Mouse (Mus musculus) cortical plate, adult 2 months (tissue): Measurements from ENCODE around the gene Olfr1046. TPM values are rescaled to one million over a fixed set of nuclear protein-coding genes. Genes with fewer than 3 reads are reported as not detected.
"Not testable (repeated sequence)": the region's sequence is repeated elsewhere in the genome, so short reads cannot be mapped to it uniquely, and the experiment has no call there.

Source experiments
- H3K27ac ChIP-seq: fragments of 200-500 bp; 2 replicates; pipeline ENCODE4 v1.5.1; 2012; ENCODE audit warnings: low read length, control low read depth, inconsistent platforms; ENCODE audit not compliant: insufficient read depth
- H3K4me1 ChIP-seq: fragments of 200-500 bp; 2 replicates; pipeline ENCODE4 v1.6.1; 2011; ENCODE audit warnings: low read length; ENCODE audit not compliant: control insufficient read depth, insufficient read depth
- H3K4me3 ChIP-seq: fragments of 200-500 bp; 2 replicates; pipeline ENCODE4 v1.5.1; 2011; ENCODE audit warnings: mild to moderate bottlenecking, low read length, control low read depth; ENCODE audit not compliant: insufficient read depth
- CTCF ChIP-seq: fragments of 200-500 bp; IDR thresholded peaks from 2 replicates; pipeline ENCODE4 v1.5.1; 2011; ENCODE audit warnings: mild to moderate bottlenecking, control low read depth, low read length; ENCODE audit not compliant: insufficient read depth; ENCODE audit errors: extremely low read depth
- POLR2A ChIP-seq: fragments of 200-500 bp; IDR thresholded peaks from 2 replicates; pipeline ENCODE4 v1.6.1; 2011; ENCODE audit warnings: mild to moderate bottlenecking, low read length, control low read depth; ENCODE audit not compliant: insufficient read depth; ENCODE audit errors: extremely low read depth
- polyA plus RNA-seq: library from polyadenylated mRNA; depleted of rRNA; stranded (reverse); fragments of >200 nt; gene quantifications from 2 replicates; pipeline ENCODE4 v1.2.3, GENCODE M21; 2012; rRNA removed

Gene Olfr1046
- polyA plus RNA-seq, result not detected in 2 replicates

DNA sequence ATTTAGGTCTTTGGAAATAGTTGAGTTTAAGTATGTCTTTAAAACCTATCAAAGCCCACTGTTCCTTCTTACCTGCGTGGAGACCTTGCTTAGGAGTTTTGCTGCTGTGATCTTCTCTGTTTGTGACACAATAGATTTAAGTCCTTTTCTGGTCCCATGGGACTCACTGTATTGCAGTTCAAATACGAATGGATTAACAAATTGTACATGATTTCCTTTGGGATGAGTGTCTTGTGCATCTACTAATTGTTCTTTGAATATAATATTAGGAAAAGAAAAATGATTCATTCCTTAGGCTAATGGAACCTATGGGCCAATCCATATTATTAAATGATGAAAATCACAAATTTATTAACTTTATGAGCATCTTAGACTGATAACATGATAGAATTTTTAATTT lies at the start of gene Olfr1046:
Gene Olfr1046, minus strand, starts transcription at position 101 of the 400 bp plus-strand sequence.
- no peak for TF ChIP-seq CTCF
- no peak for TF ChIP-seq POLR2A
- H3K4me1 ChIP-seq, result no peaks in the 10 kb centered on the region
- H3K27ac ChIP-seq, result no peak within 1 kb of the TSS
- H3K4me3 ChIP-seq, result no peak within 1 kb of the TSS

DNA sequence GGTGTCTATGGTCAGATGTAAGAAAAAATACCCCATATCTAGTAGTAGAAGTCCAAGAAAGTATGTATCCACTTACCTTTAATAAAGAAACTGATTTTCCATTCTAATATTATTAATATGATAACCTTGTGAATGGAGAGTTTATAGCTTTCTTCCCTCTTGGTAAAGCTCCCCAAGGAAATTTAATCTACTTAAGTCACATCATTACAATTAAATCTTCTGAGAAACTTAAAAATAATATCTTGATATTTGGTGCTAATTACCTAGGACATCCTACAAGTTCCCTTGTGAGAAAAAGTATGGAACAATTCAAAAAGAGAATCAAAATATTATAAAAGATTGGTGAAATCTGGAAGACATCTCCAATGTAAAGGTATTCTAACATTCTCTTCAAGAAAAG lies 39.1 kb upstream of the Olfr1046 start, which contains the start of gene Olfr1049:
Gene Olfr1049, minus strand, starts transcription at position 101 of the 400 bp plus-strand sequence.
- H3K4me1 ChIP-seq, H3K4me3 ChIP-seq, H3K27ac ChIP-seq: not testable (repeated sequence)

DNA sequence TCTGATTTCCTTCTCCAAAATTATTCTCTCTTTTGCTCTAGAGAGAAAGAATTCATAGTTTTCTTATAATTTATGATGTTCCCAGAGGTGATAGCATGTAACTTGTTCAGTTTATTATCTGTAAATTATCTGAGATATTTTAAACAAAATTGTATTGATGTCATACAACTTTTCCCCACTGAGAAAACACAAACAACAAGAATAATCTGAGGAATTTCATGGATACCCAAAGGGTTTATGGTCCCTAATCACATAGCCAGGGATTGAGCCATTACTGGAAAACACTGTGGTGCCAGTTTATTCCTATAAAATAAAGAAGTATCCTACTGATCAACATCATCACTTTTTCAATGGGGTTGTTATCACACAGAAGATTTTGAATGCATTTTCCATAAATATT lies 21.1 kb upstream of the Olfr1046 start, which contains the start of gene Olfr1048:
Gene Olfr1048, minus strand, starts transcription at position 101 of the 400 bp plus-strand sequence.
- no peak for TF ChIP-seq POLR2A
- no peak for TF ChIP-seq CTCF
- no peak within 1 kb of the TSS for H3K27ac ChIP-seq
- no peak within 1 kb of the TSS for H3K4me3 ChIP-seq
- no peaks in the 10 kb centered on the region for H3K4me1 ChIP-seq

DNA sequence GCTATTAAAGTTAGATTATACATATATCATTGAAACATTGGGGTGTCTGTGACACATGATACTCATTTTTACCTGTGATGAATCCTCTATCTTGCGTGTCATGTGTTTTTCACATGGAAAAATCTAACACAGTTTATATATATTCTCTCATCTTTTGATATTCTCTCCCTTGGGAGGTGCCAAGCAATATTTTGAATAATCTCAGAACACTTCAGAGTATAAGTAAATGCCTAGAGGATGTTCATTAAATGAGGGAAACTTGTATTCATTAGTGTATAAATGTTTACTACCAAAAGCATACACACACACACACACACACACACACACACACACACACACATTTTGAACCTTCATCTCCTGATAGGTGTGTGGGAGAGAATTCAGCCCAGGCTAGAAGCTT lies 12.2 kb upstream of the Olfr1046 start, which contains the start of gene Olfr1047:
Gene Olfr1047, minus strand, starts transcription at position 101 of the 400 bp plus-strand sequence.
- Histone ChIP-seq H3K27ac (no peak within 1 kb of the TSS), H3K4me1 (no peaks in the 10 kb centered on the region), H3K4me3 (no peak within 1 kb of the TSS)
- TF ChIP-seq CTCF (no peak), POLR2A (no peak)

DNA sequence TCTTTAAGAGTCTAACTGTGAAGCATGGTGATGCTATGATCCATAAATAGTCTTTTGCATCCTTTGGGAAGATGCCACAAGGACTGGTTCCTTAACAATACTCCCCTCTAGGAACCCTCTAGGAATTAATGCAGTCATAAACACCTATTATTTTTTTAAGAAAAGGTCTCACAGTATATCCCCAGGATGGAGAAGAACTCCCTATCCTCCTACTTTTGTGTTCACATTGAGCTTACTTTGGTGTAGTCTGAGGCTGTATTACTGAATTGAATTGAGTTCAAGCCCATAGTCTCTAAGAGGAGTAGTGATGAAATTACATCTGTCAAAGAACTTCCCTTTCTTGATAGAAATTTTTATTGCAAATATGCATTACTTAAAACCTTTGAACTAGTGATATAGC lies 16.2 kb downstream of the Olfr1046 start, which contains the start of gene Olfr1045:
Gene Olfr1045, minus strand, starts transcription at position 101 of the 400 bp plus-strand sequence.
- Histone ChIP-seq H3K27ac (no peak within 1 kb of the TSS), H3K4me3 (no peak within 1 kb of the TSS), H3K4me1 (no peaks in the 10 kb centered on the region)
- no peak for TF ChIP-seq CTCF
- no peak for TF ChIP-seq POLR2A

DNA sequence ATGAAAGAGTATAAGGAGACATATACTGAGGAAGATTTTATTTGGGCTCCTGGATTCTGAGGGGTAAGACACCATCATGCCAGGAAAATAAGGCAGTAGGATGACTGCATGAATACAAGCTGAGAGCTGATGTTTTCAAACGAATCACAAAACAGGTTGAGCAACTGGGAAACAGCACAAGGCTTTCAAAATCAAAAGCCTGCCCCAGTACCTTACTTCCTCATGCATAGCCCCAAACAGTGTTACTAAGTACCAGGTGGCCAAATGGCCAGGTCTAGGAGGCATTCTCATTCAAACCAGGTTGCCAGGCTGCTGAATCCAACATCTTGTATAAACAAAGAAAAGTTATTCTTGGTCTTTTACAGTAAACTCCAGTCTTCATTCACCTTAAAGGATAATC lies 23.3 kb downstream of the Olfr1046 start:
- Histone ChIP-seq H3K27ac (no peak overlapping the region), H3K4me1 (no peaks in the 10 kb centered on the region), H3K4me3 (no peak overlapping the region)
- no peak for TF ChIP-seq CTCF
- TF ChIP-seq POLR2A, result no peak

DNA sequence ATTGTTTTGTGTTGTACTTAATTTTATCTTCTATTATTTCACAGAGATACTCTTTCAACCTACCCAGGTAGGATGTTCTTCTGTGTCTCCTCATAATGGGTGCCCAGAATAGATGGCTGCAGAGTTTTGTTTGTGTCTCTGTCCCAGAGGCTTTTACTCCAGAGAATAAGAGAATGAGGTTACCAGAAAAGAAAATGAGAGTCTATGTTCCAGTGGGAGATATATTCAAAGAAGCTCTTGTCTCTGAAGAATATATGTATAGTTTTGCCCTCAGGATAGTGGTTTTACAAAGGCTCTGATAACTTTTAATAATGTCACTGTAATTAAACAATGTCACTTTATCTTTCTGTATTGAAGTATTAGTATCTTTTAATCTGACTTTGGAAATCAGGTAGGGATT lies 33.5 kb downstream of the Olfr1046 start, which contains the start of gene Olfr52:
Gene Olfr52, minus strand, starts transcription at position 101 of the 400 bp plus-strand sequence.
- TF ChIP-seq CTCF (no peak), POLR2A (no peak)
- Histone ChIP-seq H3K27ac (no peak within 1 kb of the TSS), H3K4me3 (no peak within 1 kb of the TSS), H3K4me1 (no peaks in the 10 kb centered on the region)

DNA sequence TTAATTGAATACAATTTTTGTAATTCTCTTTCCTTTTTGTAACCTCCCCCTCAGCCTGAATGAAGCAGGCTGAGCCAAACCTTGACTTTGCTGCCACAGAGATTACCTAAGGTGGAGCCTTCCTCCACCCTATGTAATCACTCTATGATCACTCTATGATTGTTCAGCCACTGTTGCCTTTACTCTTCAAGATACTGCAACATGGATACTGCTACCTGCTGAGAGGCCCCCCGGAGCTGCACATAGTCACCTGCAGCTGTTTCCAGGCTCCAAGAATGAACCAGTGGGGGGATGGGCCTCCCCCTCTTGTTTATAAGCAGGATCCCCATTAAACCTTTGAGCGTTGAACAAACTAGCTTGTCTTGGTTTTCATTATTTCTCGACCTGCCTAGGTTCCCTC lies 39.2 kb downstream of the Olfr1046 start:
- Histone ChIP-seq H3K4me1 (no peaks in the 10 kb centered on the region), H3K27ac (no peak overlapping the region), H3K4me3 (no peak overlapping the region)
- TF ChIP-seq POLR2A (no peak), CTCF (no peak)

DNA sequence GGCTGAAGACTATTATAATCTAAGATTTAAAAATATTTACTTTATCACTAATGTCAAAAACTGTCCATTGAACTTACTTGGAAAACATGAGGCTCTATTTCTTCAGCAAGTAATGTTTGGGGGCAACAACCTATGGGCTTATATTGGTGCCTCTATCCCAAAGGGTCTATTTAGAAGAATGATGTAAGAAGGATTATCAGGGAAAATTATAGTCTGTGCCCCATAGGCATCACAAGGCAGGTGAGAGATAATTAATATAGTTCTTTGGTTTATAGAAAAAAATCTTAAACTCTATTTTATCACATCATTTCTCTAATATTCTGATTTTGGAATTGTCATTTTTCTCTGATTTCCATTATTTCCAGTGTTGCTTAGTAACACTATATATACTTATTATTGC lies 41.4 kb downstream of the Olfr1046 start, which contains the start of gene Olfr1044:
Gene Olfr1044, minus strand, starts transcription at position 101 of the 400 bp plus-strand sequence.
- TF ChIP-seq POLR2A (no peak), CTCF (no peak)

DNA sequence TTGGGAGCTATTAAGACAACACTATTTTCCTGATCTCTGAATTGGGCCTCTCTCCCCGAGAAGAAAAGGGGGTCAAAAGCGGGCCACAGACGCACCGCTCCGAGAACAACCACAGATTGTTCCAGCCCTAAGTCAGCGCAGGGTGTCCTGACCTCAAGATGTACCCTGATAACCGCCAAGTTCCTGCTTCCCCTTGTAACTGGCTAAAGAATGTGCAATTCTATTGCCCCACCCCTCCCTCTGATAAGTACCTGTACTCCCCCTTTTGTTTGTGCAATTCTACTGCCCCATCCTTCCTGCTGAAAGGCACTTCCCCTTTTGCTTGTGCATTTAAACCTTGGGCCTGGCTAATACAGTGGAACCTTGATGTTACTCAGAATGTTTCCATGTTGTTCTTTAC lies 43.7 kb downstream of the Olfr1046 start:
- H3K4me3 ChIP-seq, H3K4me1 ChIP-seq, H3K27ac ChIP-seq: not testable (repeated sequence)

More for the DNA sequence above, 41.4 kb downstream of the Olfr1046 start, which contains the start of gene Olfr1044:
- H3K27ac ChIP-seq, result no peak within 1 kb of the TSS
- no peaks in the 10 kb centered on the region for H3K4me1 ChIP-seq
- H3K4me3 ChIP-seq, result no peak within 1 kb of the TSS
